ENCODE assay signal across 27 mouse cellular contexts in the genomic region with DNA sequence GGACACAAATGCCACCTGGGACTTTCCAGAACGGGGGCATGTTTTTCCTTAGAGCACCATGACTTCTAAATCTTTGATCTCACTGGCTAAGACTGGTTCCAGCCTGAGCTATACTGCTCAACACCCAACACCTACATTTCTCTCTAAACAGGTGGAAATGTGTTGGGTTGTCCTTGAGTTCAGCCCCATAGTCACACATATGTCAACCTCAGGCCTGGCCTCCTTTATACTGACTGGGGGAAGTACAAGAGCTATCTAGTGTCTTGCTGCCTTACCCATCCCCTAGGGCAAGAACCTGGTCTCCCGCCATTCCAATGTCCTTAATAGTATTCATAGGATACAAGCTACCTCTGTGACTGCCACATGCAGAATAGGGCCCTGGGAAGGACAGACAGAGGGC.
"Had no signal": no experiment of that assay in that cellular context is flagged by ENCODE, and none has a peak within 500 bp of the region (broad histone marks: within the 10 kb centered on the region; RNA-seq: fewer than 3 reads in every experiment).

No protein-coding gene starts in this region.

- H3K36me3 ChIP-seq: limb, embryonic 10.5 days; limb, embryonic 12.5 days; limb, embryonic 13.5 days; limb, embryonic 15.5 days; liver, embryonic 12.5 days; liver, embryonic 13.5 days; liver, embryonic 15.5 days; lung, embryonic 15.5 days; midbrain, embryonic 12.5 days; midbrain, embryonic 13.5 days; midbrain, embryonic 15.5 days; neural tube, embryonic 12.5 days had no signal

- H3K4me1 ChIP-seq: liver, embryonic 12.5 days; liver, embryonic 13.5 days; liver, embryonic 15.5 days; lung, embryonic 15.5 days; megakaryocyte, embryonic 14.5 days; neural tube, embryonic 12.5 days had no signal

- H3K27ac ChIP-seq: limb, embryonic 10.5 days; limb, embryonic 12.5 days; limb, embryonic 13.5 days; limb, embryonic 15.5 days; liver, embryonic 12.5 days; liver, embryonic 13.5 days; liver, embryonic 14.5 days; liver, embryonic 15.5 days; lung, embryonic 15.5 days; macrophage; midbrain, embryonic 12.5 days; midbrain, embryonic 13.5 days; midbrain, embryonic 15.5 days; neural tube, embryonic 12.5 days had no signal

- H3K27me3 ChIP-seq: limb, embryonic 12.5 days; limb, embryonic 13.5 days; limb, embryonic 15.5 days; liver, embryonic 12.5 days; liver, embryonic 13.5 days; liver, embryonic 15.5 days; lung, embryonic 15.5 days; megakaryocyte, embryonic 14.5 days; midbrain, embryonic 12.5 days; midbrain, embryonic 13.5 days; midbrain, embryonic 15.5 days; neural tube, embryonic 12.5 days had no signal

- H3K9me3 ChIP-seq: limb, embryonic 10.5 days; limb, embryonic 12.5 days; limb, embryonic 13.5 days; limb, embryonic 15.5 days; liver, embryonic 12.5 days; liver, embryonic 13.5 days; liver, embryonic 15.5 days; lung, embryonic 15.5 days; midbrain, embryonic 12.5 days; midbrain, embryonic 13.5 days; midbrain, embryonic 15.5 days; neural tube, embryonic 12.5 days had no signal

- H3K4me3 ChIP-seq: limb, embryonic 10.5 days; limb, embryonic 12.5 days; limb, embryonic 13.5 days; limb, embryonic 15.5 days; liver, embryonic 12.5 days; liver, embryonic 13.5 days; liver, embryonic 15.5 days; lung, embryonic 15.5 days; megakaryocyte, embryonic 14.5 days; midbrain, embryonic 12.5 days; midbrain, embryonic 13.5 days; midbrain, embryonic 15.5 days; myocyte; neural tube, embryonic 12.5 days had no signal

- DNase-seq: left cerebral cortex, postnatal 4 days; liver; liver, embryonic 13.5 days; liver, postnatal 0 days; lung, adult 18-20 months; lung, adult 2 months; lung, embryonic 14.5 days; lung, postnatal 10 days; lung, postnatal 14 days; lung, postnatal 36 days; lung, postnatal 4 days; midbrain, embryonic 14.5 days had no signal
